Mouse (Mus musculus) forebrain, embryonic 11.5 days (tissue): ENCODE results near the gene Hpca. TPM values are rescaled to one million over a fixed set of nuclear protein-coding genes. Genes with fewer than 3 reads are reported as not detected.

Source experiments
- ATAC-seq: fragments of 200-750 bp; cut with Nextera tagmentation; replicated peaks from 2 replicates; pipeline ENCODE4 v1.8.0; 2017; ENCODE audit warnings: moderate TSS enrichment; ENCODE audit not compliant: low FRiP score
- DNase-seq: peaks from one replicate; pipeline ENCODE4 v3.0.0-alpha.2; 2017; ENCODE audit warnings: low spot score
- H3K27ac ChIP-seq: fragments of 300-500 bp; sonication (generic); 2 replicates; pipeline ENCODE4 v1.5.1; 2014; ENCODE audit warnings: low read depth, low read length
- H3K27me3 ChIP-seq: fragments of 300-500 bp; sonication (generic); 2 replicates; pipeline ENCODE4 v1.6.1; 2014; ENCODE audit warnings: mild to moderate bottlenecking, low read length, mixed read lengths; ENCODE audit not compliant: control insufficient read depth, insufficient read depth
- H3K36me3 ChIP-seq: fragments of 300-500 bp; sonication (generic); 2 replicates; pipeline ENCODE4 v1.6.1; 2014; ENCODE audit warnings: mild to moderate bottlenecking, low read length, moderate library complexity, mixed read lengths; ENCODE audit not compliant: control insufficient read depth, insufficient read depth
- H3K4me1 ChIP-seq: fragments of 300-500 bp; sonication (generic); replicated peaks from 2 replicates; pipeline ENCODE4 v1.6.1; 2014; ENCODE audit warnings: low read length, mixed read lengths; ENCODE audit not compliant: control insufficient read depth, insufficient read depth
- H3K4me2 ChIP-seq: fragments of 300-500 bp; sonication (generic); 2 replicates; pipeline ENCODE4 v1.6.1; 2014; ENCODE audit warnings: low read depth, mild to moderate bottlenecking, low read length, moderate library complexity, mixed read lengths; ENCODE audit not compliant: severe bottlenecking
- H3K4me3 ChIP-seq: fragments of 300-500 bp; sonication (generic); 2 replicates; pipeline ENCODE4 v1.5.1; 2014; ENCODE audit warnings: low read depth, low read length
- H3K9ac ChIP-seq: fragments of 300-500 bp; sonication (generic); 2 replicates; pipeline ENCODE4 v1.6.1; 2014; ENCODE audit warnings: low read length
- H3K9me3 ChIP-seq: fragments of 300-500 bp; sonication (generic); 2 replicates; pipeline ENCODE4 v1.6.1; 2016; ENCODE audit warnings: low read length, mixed read lengths; ENCODE audit not compliant: control insufficient read depth
- WGBS: fragments of 180-500 bp; shearing (Covaris S2); extraction: QIAGEN DNeasy Blood & Tissue Kit; methylation state at CpG from one replicate; pipeline ENCODE4 v1.1.7; 2014; 5-methylcytosine and 5-hydroxymethylcytosine counted together
- polyA plus RNA-seq: library from polyadenylated mRNA; unstranded; fragments of >200 nt; fragmentation: Nextera tagmentation; extraction: Ambion mirVana; gene quantifications from 2 replicates; pipeline ENCODE4 v1.2.1, GENCODE M21; 2014

The Hpca gene
- polyA plus RNA-seq, 1 experiment from 2014 or later, result 1.2 TPM

- no peaks in the 10 kb centered on the region for H3K36me3 ChIP-seq
- no peak overlapping the region for H3K27ac ChIP-seq
- H3K4me1 ChIP-seq, result peaks cover 2% of the 10 kb centered on the region; the same call in 1 of the 2 replicates
- H3K9ac ChIP-seq, result no peak overlapping the region
- no peak overlapping the region for H3K4me3 ChIP-seq
- 89% methylated on average over 5 of the region's 5 CpGs for WGBS
- H3K4me2 ChIP-seq, result no peak overlapping the region
- DNase-seq (no peak), ATAC-seq (no peak)
- H3K27me3 ChIP-seq, result peaks cover 25% of the 10 kb centered on the region
- no peaks in the 10 kb centered on the region for H3K9me3 ChIP-seq
Measured at GRCm38 (mm10) chr4:129139642-129140041, 17.8 kb upstream of the Hpca start.

GRCm38 (mm10) chr4:129137392-129138321 lies 15.8 kb upstream of the Hpca start:
- peak overlapping the region; percentile 68 for H3K4me3 ChIP-seq
- no peak overlapping the region for H3K27ac ChIP-seq
- 42% methylated on average over 14 of the region's 14 CpGs for WGBS
- no peaks in the 10 kb centered on the region for H3K36me3 ChIP-seq
- peak overlapping the region; percentile 90 for H3K4me2 ChIP-seq
- ATAC-seq, result no peak
- H3K27me3 ChIP-seq, result peaks cover 25% of the 10 kb centered on the region
- no peak for DNase-seq
- no peaks in the 10 kb centered on the region for H3K9me3 ChIP-seq
- peaks cover 2% of the 10 kb centered on the region; the same call in 1 of the 2 replicates for H3K4me1 ChIP-seq
- no peak overlapping the region; the same call in 1 of the 2 replicates for H3K9ac ChIP-seq

GRCm38 (mm10) chr4:129136579-129137391 lies 14.9 kb upstream of the Hpca start, which contains the start of gene Fndc5:
Gene Fndc5 (plus strand): TSS chr4:129136999.
- no peak for DNase-seq
- WGBS, result under 1% methylated on average over 19 of the region's 80 CpGs

GRCm38 (mm10) chr4:129136189-129136578 lies 14.3 kb upstream of the Hpca start:
- no peak for ATAC-seq
- Histone ChIP-seq H3K27ac (no peak overlapping the region), H3K9ac (peak overlapping the region; percentile 70), H3K4me3 (peak overlapping the region; percentile 68), H3K9me3 (no peaks in the 10 kb centered on the region), H3K4me2 (peak overlapping the region; percentile 90), H3K36me3 (no peaks in the 10 kb centered on the region), H3K27me3 (peaks cover 25% of the 10 kb centered on the region), H3K4me1 (peaks cover 2% of the 10 kb centered on the region; the same call in 1 of the 2 replicates)
- DNase-seq, result no peak
- 28% methylated on average over 9 of the region's 9 CpGs for WGBS

More at GRCm38 (mm10) chr4:129136579-129137391, 14.9 kb upstream of the Hpca start, which contains the start of gene Fndc5:
- H3K9me3 ChIP-seq, result no peaks in the 10 kb centered on the region
- H3K27ac ChIP-seq, result no peak within 1 kb of the TSS
- ATAC-seq, result peak; percentile 44
- H3K9ac ChIP-seq, result peak within 1 kb of the TSS; percentile 70
- H3K4me1 ChIP-seq, result peaks cover 2% of the 10 kb centered on the region; the same call in 1 of the 2 replicates
- peak within 1 kb of the TSS; percentile 68 for H3K4me3 ChIP-seq
- peaks cover 25% of the 10 kb centered on the region for H3K27me3 ChIP-seq
- H3K36me3 ChIP-seq, result no peaks in the 10 kb centered on the region
- H3K4me2 ChIP-seq, result peak within 1 kb of the TSS; percentile 90

GRCm38 (mm10) chr4:129135637-129136036 lies 13.8 kb upstream of the Hpca start:
- no peak for ATAC-seq
- no peaks in the 10 kb centered on the region for H3K36me3 ChIP-seq
- peaks cover 25% of the 10 kb centered on the region for H3K27me3 ChIP-seq
- H3K4me2 ChIP-seq, result no peak overlapping the region
- H3K4me3 ChIP-seq, result no peak overlapping the region
- H3K9ac ChIP-seq, result no peak overlapping the region
- peak; percentile 46 for DNase-seq
- H3K9me3 ChIP-seq, result no peaks in the 10 kb centered on the region
- H3K4me1 ChIP-seq, result peaks cover 2% of the 10 kb centered on the region; the same call in 1 of the 2 replicates
- no peak overlapping the region for H3K27ac ChIP-seq
- WGBS, result 67% methylated on average over 2 of the region's 2 CpGs

- H3K9me3 ChIP-seq, result no peaks in the 10 kb centered on the region
- no peak overlapping the region for H3K4me2 ChIP-seq
- H3K9ac ChIP-seq, result no peak overlapping the region
- H3K4me1 ChIP-seq, result peaks cover 4% of the 10 kb centered on the region; the same call in 1 of the 2 replicates
- H3K27ac ChIP-seq, result no peak overlapping the region
- H3K36me3 ChIP-seq, result no peaks in the 10 kb centered on the region
- 9% methylated on average over 15 of the region's 15 CpGs for WGBS
- no peak overlapping the region for H3K4me3 ChIP-seq
- H3K27me3 ChIP-seq, result peaks cover 25% of the 10 kb centered on the region
- ATAC-seq (0 out of 2 replicates have a peak, but pooled peaks have one; percentile 43), DNase-seq (peak; percentile 94)
Measured at GRCm38 (mm10) chr4:129134799-129135585, 13.2 kb upstream of the Hpca start.

- DNase-seq, result no peak
- Histone ChIP-seq H3K4me2 (peak overlapping the region; percentile 39; the same call in 1 of the 2 replicates), H3K27me3 (peaks cover 5% of the 10 kb centered on the region), H3K36me3 (no peaks in the 10 kb centered on the region), H3K9me3 (no peaks in the 10 kb centered on the region), H3K27ac (no peak overlapping the region), H3K4me1 (peaks cover 6% of the 10 kb centered on the region; the same call in 1 of the 2 replicates), H3K9ac (peak overlapping the region; percentile 8; the same call in 1 of the 2 replicates), H3K4me3 (peak overlapping the region; percentile 14; the same call in 1 of the 2 replicates)
- 9% methylated on average over 16 of the region's 17 CpGs for WGBS
- ATAC-seq, result no peak
Measured at GRCm38 (mm10) chr4:129130755-129131303, 9.0 kb upstream of the Hpca start.
